Mouse (Mus musculus) lung, postnatal 36 days (tissue): Measurements from ENCODE around the gene Vmn1r169.
"Not testable (repeated sequence)": the region's sequence is repeated elsewhere in the genome, so short reads cannot be mapped to it uniquely, and the experiment has no call there.

Experiments used
- DNase-seq: peaks from one replicate; pipeline ENCODE4 v3.0.0; 2022; ENCODE audit warnings: mixed read lengths

Gene Vmn1r169

GRCm38 (mm10) chr7:23575226-23575625 lies at the start of gene Vmn1r169:
Gene Vmn1r169, plus strand, starts transcription at chr7:23575526.
- DNase-seq, result not testable (repeated sequence)

- DNase-seq, result not testable (repeated sequence)
Observed at GRCm38 (mm10) chr7:23539432-23539831, 35.9 kb upstream of the Vmn1r169 start, which contains the start of gene Vmn1r168. Gene Vmn1r168, plus strand, starts transcription at chr7:23539732.

GRCm38 (mm10) chr7:23605875-23606274 lies 30.5 kb downstream of the Vmn1r169 start, which contains the start of gene Vmn1r170:
Gene Vmn1r170, plus strand, starts transcription at chr7:23606175.
- DNase-seq, result not testable (repeated sequence)
